Mouse (Mus musculus) kidney, postnatal 0 days (tissue): Measurements from ENCODE around the gene Ptf1a. TPM values are rescaled to one million over a fixed set of nuclear protein-coding genes. Genes with fewer than 3 reads are reported as not detected.
A peak's percentile ranks its signal among the peaks of the same experiment; 100 is the strongest.

Experiments
- ATAC-seq: fragments of 200-750 bp; cut with Nextera tagmentation; replicated peaks from 2 replicates; pipeline ENCODE4 v1.8.0; 2017; ENCODE audit warnings: low read depth, moderate number of reproducible peaks, moderate TSS enrichment, moderate library complexity; ENCODE audit not compliant: low FRiP score
- DNase-seq: peaks from one replicate; pipeline ENCODE4 v3.0.0-alpha.2; 2016; ENCODE audit warnings: low spot score
- H3K27ac ChIP-seq: fragments of 300-500 bp; sonication (generic); 2 replicates; pipeline ENCODE4 v1.5.1; 2014; ENCODE audit warnings: mild to moderate bottlenecking
- H3K27me3 ChIP-seq: fragments of 300-500 bp; sonication (generic); 2 replicates; pipeline ENCODE4 v1.6.1; 2014; ENCODE audit warnings: low read length, mixed read lengths; ENCODE audit not compliant: insufficient read depth
- H3K36me3 ChIP-seq: fragments of 300-500 bp; sonication (generic); 2 replicates; pipeline ENCODE4 v1.6.1; 2014; ENCODE audit warnings: low read length, mixed read lengths; ENCODE audit not compliant: insufficient read depth
- H3K4me1 ChIP-seq: fragments of 300-500 bp; sonication (generic); replicated peaks from 2 replicates; pipeline ENCODE4 v1.6.1; 2014; ENCODE audit warnings: antibody characterized with exemption, low read length, mixed read lengths; ENCODE audit not compliant: insufficient read depth
- H3K4me2 ChIP-seq: fragments of 300-500 bp; sonication (generic); 2 replicates; pipeline ENCODE4 v1.6.1; 2014; ENCODE audit warnings: mild to moderate bottlenecking, low read length, moderate library complexity, mixed read lengths
- H3K4me3 ChIP-seq: fragments of 300-500 bp; sonication (generic); replicated peaks from 2 replicates; pipeline ENCODE4 v1.5.1; 2014; ENCODE audit warnings: low read depth, low read length
- H3K9ac ChIP-seq: fragments of 300-500 bp; sonication (generic); 2 replicates; pipeline ENCODE4 v1.6.1; 2014; ENCODE audit warnings: low read depth, low read length
- H3K9me3 ChIP-seq: fragments of 300-500 bp; sonication (generic); replicated peaks from 2 replicates; pipeline ENCODE4 v1.6.1; 2016; ENCODE audit warnings: low read length, inconsistent platforms, mixed read lengths
- CTCF ChIP-seq: IDR thresholded peaks from 2 replicates; pipeline ENCODE4 v1.5.1; 2016; ENCODE audit warnings: antibody characterized with exemption, low read depth, mild to moderate bottlenecking, moderate library complexity
- WGBS: fragments of 180-500 bp; shearing (Covaris S2); extraction: QIAGEN DNeasy Blood & Tissue Kit; methylation state at CpG from one replicate; pipeline ENCODE4 v1.1.7; 2014; 5-methylcytosine and 5-hydroxymethylcytosine counted together
- polyA plus RNA-seq: library from polyadenylated mRNA; unstranded; fragments of >200 nt; fragmentation: Nextera tagmentation; extraction: Ambion mirVana; gene quantifications from 2 replicates; pipeline ENCODE4 v1.2.1, GENCODE M21; 2015

The Ptf1a gene
- polyA plus RNA-seq, 1 experiment from 2014 or later: not detected

DNA sequence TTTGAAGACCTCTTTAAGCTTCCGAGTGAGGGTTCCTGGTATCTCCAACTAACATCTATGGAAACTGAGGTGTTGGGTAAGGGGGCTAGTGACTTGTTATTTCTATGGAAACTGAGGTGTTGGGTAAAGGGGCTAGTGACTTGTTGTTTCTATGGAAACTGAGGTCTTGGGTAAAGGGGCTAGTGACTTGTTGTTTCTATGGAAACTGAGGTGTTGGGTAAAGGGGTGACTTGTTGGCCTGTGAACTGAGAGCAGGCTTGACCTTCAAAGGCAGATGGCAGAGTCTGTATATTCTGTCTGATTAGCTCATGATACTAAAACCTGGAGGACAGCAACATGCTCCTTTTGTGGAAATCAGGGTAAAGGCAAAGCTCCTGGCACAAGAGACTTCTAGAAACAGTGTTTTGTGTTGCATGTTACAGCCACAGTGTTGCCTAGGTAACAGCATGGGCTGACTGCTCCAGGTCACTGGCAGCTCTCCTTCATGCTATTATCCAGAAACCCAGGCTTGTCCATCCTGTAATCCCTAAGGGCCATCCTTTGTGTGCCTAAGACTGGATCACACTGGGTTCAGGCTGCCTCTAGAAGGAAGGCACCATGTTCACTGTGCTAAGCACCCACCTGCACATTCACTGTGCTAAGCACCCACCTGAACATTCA, 25.6 kb upstream of the Ptf1a start:
- WGBS: 58% methylated on average over 1 of the region's 1 CpGs
- Histone ChIP-seq H3K4me1 (no peaks in the 10 kb centered on the region), H3K4me2 (no peak overlapping the region), H3K27me3 (no peaks in the 10 kb centered on the region), H3K9ac (no peak overlapping the region), H3K27ac (no peak overlapping the region), H3K36me3 (no peaks in the 10 kb centered on the region), H3K4me3 (no peak overlapping the region), H3K9me3 (no peaks in the 10 kb centered on the region)
- DNase-seq (no peak), ATAC-seq (no peak)
- TF ChIP-seq CTCF: no peak

DNA sequence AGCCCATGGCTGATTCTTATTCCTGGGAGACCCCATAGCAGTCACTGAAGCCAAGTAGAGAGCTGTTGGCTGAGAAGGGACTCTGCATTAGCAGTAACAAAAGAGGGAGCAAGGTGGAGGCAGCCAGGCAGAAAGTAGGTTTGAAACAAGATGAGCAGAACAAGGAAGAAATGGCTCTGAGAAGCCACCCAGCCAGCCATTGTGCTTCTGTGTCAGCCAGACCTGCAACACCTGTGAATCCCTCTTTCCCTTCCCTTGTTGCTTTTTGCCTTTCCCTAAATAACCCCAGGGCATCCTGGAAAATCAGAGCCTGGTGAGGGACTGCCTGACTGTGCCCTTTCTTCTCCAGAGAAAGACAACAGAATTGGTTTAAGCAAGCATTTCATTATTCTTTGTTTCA, 23.2 kb upstream of the Ptf1a start:
- Histone ChIP-seq H3K36me3 (no peaks in the 10 kb centered on the region), H3K27ac (no peak overlapping the region), H3K27me3 (no peaks in the 10 kb centered on the region)

DNA sequence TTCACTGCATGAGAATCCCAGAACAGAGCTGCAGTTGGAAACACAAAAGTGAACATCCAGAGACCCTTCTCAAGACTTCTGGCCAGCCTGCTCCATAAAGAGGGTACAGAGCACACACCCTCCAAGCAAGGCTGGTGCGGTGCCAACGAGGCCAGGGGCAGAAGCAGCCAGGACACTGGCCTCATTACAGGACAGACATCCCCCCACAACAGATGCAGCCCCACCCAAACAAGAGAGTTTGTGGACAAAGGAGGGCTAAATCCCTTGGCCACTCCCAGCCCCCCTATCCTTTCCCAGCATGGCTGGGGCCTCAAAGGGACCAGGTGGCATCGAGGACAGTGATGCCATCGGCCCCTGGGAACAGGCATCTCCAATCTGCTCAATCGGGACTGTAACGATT, 22.4 kb upstream of the Ptf1a start:
- Histone ChIP-seq H3K9me3 (no peaks in the 10 kb centered on the region), H3K4me3 (no peak overlapping the region), H3K4me2 (no peak overlapping the region), H3K27ac (no peak overlapping the region), H3K9ac (no peak overlapping the region), H3K27me3 (no peaks in the 10 kb centered on the region), H3K4me1 (no peaks in the 10 kb centered on the region), H3K36me3 (no peaks in the 10 kb centered on the region)
- WGBS: 82% methylated on average over 6 of the region's 6 CpGs
- DNase-seq (no peak), ATAC-seq (no peak)
- no peak for TF ChIP-seq CTCF

More for the DNA sequence above, 23.2 kb upstream of the Ptf1a start:
- H3K4me2 ChIP-seq: no peak overlapping the region
- no peak for ATAC-seq
- no peaks in the 10 kb centered on the region for H3K9me3 ChIP-seq
- DNase-seq: no peak
- H3K9ac ChIP-seq: no peak overlapping the region
- no peaks in the 10 kb centered on the region for H3K4me1 ChIP-seq
- no peak overlapping the region for H3K4me3 ChIP-seq
- TF ChIP-seq CTCF: no peak

DNA sequence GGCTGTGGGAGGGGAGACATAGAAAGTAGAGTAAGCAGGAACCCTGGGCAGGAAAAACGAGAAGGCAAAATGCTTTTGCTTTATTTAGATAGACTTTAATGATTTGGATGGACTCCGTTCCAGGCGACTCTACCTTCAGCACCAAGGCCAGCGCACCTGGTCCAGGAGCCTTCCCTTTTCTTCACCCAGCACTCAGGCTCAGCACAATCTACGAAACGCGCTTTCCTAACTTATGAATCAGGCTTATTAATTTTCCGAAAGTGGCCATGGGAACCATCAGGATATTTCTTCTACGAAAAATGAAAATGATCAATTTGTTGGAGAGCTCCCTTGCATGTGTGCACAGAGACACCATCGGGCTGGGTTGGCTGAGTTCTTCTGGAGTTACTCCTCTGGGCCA, 16.4 kb upstream of the Ptf1a start:
- peak; percentile 85 for DNase-seq
- Histone ChIP-seq H3K9me3 (no peaks in the 10 kb centered on the region), H3K4me1 (no peaks in the 10 kb centered on the region), H3K27me3 (peaks cover 47% of the 10 kb centered on the region), H3K36me3 (no peaks in the 10 kb centered on the region), H3K27ac (no peak overlapping the region), H3K9ac (no peak overlapping the region), H3K4me2 (no peak overlapping the region), H3K4me3 (no peak overlapping the region)
- whole genome bisulfite sequencing: 3% methylated on average over 10 of the region's 10 CpGs
- no peak for TF ChIP-seq CTCF
- ATAC-seq: no peak

DNA sequence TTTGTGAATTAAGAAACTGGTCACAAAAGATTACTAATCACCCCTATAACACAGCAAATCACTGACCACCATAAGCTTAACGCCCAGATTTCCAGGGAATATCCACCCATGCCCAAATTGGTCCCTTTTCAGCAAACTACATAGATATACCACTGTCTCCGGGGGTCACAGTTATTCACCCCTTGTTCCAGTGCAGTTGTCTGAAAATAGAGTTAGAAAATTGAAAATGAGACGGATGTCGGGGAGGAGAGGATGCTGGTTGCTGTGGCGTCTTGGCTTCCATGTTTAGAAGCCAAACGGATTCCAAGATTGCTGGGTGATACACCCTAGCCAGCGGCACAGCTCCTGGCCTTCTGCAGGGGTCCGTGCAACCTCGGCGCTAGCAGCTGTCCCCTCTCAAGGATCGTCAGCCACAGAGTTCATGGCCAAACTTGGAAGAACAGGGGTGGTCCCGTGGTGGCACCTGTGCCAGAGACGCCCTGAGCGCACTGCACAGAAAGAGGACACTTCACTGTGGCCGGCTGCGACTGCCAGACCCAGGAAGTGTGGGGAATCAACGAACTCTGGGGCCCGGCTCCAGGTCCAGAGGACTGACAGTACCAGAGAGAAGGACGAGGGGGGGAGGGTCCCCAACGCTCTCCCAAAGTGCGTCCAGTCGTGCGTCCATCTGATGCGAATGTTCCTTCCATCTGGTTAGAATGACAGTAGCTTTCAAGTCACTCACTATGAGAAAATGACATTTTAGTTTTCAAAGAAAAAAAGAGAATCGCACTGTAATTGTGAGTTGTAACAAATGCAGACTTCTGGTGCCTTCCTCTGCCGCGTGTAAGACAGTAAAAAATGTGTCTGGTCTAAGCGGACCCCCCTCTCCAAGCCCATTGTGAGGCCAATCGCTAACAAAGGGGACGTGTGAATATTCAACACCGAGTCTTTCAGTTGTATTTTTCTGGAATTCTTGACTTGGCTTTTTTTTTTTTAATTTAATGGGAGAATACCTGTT, 15.5 kb upstream of the Ptf1a start:
- ATAC-seq (no peak), DNase-seq (no peak)
- Histone ChIP-seq H3K9ac (no peak overlapping the region), H3K9me3 (no peaks in the 10 kb centered on the region), H3K4me1 (no peaks in the 10 kb centered on the region), H3K4me2 (no peak overlapping the region), H3K36me3 (no peaks in the 10 kb centered on the region), H3K4me3 (no peak overlapping the region), H3K27me3 (peaks cover 47% of the 10 kb centered on the region), H3K27ac (no peak overlapping the region)
- TF ChIP-seq CTCF: no peak
- 4% methylated on average over 31 of the region's 31 CpGs for WGBS

DNA sequence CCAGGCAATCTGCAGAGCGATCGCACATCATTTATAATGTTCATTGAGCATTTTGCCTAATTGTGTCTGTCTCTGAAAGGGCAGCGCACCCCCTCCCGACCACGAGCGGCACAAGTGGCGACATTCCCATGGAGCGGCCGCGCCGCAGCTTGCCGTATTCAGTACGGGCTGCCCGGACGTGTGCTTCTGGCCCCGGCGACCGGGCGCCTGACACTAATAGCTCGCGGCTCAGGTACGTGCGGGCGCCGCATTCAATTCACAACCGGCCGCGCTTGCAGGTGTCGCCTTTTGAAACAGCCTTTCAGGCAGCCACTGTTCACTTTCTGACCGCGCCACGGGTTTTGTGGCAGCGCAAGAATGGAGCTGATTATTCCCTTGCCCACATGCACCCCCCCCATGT, 14.7 kb upstream of the Ptf1a start:
- Histone ChIP-seq H3K4me3 (no peak overlapping the region; the same call in 1 of the 2 replicates), H3K27ac (no peak overlapping the region), H3K4me2 (0 out of 2 replicates have a peak overlapping the region, but pooled peaks have one; percentile 18), H3K27me3 (peaks cover 48% of the 10 kb centered on the region), H3K4me1 (no peaks in the 10 kb centered on the region), H3K9ac (no peak overlapping the region), H3K9me3 (no peaks in the 10 kb centered on the region), H3K36me3 (no peaks in the 10 kb centered on the region)
- DNase-seq: no peak
- 1% methylated on average over 33 of the region's 33 CpGs for WGBS
- no peak for ATAC-seq
- TF ChIP-seq CTCF: no peak
